Mouse (Mus musculus): ENCODE results near the gene Gm5294.

- TF ChIP-seq CTCF (IDR thresholded peaks at IDR 0.05; ENCODE audit: borderline replicate concordance, insufficient read depth, low read length) (no peak), POLR2A (IDR thresholded peaks at IDR 0.05; ENCODE audit: low read depth, low read length) (no peak)
These were observed 38.0 kb downstream of the Gm5294 start for GRCm38 (mm10) chr5:138857811-138858251.
